Mouse (Mus musculus) cerebellum, adult 8-10 months (tissue): ENCODE data around the gene Cyb5d2.
"Not testable (repeated sequence)": the region's sequence is repeated elsewhere in the genome, so short reads cannot be mapped to it uniquely, and the experiment has no call there.

ENCODE experiments used
- DNase-seq: peaks from one replicate; pipeline ENCODE4 v3.0.0; 2022

The Cyb5d2 gene

DNA sequence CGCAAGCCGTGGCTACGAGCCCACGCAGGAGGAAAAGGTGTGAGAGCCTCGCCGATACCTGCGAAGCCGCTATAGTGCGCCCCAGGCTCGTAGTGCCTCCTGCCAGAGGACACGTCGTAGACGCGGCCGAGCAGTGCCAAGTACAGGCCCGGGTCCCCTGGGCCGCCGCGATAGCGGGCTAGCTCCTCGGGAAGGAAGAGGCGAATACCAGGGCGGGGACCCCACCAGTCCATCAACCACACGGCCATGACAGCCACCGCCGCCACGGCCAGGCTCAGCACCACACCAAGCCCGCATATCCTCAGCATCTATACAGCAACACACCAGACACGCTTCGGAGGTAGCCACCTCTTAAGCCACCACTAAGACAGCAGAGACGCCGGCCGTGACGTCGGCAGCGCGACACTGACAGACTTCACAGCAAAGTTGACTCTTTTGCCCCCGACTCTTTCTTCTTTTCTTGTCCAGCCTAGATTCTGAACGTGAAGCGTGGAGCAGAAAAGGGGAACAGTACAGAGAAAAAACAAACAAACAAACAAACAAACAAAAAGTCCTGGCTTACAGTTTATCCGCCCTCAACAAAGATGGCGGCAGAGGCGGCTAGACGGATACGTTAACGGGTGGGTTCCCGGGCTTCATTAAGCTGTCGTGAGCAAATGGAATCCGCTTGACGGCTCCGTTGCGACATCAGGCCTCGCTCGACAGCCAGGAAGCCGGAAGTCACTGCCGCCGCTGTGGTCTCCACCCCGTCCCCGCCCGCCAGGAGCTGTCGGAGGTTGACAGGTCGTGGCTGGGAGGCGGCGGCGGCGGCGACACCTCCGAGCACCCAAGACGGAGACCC is at the start of gene Cyb5d2, which contains the start of gene Zzef1:
Gene Cyb5d2, minus strand, starts transcription at position 688 of the 841 bp plus-strand sequence.
Gene Zzef1, plus strand, starts transcription at position 772 of the 841 bp plus-strand sequence.
- DNase-seq, result peak; percentile 90

DNA sequence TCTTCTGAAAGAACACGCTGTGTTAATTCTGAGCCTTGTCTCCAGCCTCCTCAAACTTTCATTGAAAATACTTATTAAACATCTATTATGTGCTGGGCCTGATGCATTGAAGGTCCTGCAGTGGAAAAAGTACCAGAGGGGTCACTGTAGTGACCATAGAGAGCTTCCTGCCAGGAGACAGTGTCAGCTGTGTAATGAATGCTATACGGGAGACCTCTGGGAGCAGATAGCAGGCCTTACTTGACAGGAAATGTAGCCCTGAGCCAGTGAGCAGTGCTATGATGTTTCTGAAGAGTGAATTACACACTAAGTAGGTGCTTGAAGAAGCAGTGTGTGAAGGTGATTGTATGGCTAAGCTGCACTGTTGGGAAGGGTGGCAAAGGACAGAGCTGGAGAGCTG is 49.6 kb upstream of the Cyb5d2 start:
- no peak for DNase-seq

- no peak for DNase-seq
Observed at GRCm38 (mm10) chr11:72843576-72843975, 47.6 kb upstream of the Cyb5d2 start.

DNA sequence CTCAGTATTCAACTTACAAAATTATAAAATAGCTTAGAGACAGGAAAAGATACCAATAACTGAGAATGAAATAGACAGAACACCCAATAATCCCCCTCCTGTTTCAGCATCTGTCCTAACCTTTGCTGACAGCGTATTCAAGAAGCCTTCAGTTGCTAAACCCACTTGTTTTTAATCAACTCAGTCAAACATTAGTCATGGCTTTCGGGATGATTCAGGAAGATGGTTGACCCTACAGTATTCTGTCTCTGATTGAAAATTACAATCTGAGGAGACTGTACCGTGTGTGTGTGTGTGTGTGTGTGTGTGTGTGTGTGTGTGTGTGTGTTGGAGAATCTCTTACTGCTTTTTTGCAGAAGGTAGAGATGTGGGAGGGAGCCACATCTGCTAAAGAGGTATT is 46.8 kb upstream of the Cyb5d2 start:
- no peak for DNase-seq

- DNase-seq, result no peak
Observed at GRCm38 (mm10) chr11:72829869-72830268, 33.9 kb upstream of the Cyb5d2 start.

DNA sequence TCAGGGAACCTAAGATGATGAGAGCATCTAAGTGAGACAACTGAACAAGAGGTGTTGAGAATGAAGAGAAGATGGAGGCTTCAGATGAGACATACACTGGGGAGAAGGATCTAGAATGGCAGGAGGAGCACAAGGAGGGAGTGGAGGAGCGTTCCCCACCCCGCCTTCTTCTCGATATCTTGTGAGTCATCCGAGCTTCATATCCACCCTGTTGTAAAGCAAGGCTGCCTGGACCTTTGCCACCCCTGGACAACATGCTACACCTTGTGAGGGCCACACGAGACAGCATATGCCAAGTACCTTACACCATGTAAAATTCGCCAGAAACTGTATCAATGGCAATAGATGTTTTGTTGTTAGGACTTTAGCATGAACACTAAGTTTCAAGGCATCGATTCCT is 25.1 kb upstream of the Cyb5d2 start:
- DNase-seq, result no peak

DNA sequence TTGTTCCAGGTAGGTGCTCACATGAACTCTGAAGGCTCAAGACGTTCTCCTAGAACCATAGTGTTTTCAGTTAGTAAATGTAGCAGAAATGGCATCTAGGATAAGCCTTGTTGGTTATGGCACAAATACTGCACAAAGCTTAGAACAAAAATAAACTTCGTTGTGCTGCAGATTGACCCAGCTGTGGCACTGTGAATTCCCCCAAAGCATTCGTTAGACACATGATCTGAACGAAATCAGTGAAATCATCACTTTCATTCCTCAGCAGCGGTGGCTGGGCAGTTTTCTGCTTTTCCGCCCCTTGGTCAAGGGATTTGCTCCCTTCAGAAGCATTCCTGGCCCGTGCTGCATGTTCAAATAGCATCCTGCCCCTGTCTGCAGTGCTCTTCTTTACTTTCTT is 22.1 kb upstream of the Cyb5d2 start:
- no peak for DNase-seq

GRCm38 (mm10) chr11:72816859-72817258 is 20.9 kb upstream of the Cyb5d2 start:
- DNase-seq, result no peak

GRCm38 (mm10) chr11:72814188-72814587 is 18.2 kb upstream of the Cyb5d2 start:
- DNase-seq, result no peak

DNA sequence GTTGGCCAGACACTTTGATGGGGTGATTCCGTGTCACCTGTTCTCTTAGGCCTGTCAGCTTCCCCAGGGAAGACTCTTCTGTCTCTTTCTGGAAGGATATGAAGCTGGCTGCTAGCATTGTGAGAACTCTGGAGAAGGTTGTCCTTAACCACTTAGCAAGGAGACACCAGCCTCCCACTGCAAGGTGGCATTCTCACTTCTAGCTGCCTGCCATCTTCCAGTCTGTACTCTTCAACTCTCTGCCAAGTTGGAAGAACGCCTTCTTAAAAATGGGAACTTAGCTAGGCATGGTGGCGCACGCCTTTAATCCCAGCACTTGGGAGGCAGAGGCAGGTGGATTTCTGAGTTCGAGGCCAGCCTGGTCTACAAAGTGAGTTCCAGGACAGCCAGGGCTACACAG is 17.7 kb upstream of the Cyb5d2 start:
- DNase-seq, result no peak

DNA sequence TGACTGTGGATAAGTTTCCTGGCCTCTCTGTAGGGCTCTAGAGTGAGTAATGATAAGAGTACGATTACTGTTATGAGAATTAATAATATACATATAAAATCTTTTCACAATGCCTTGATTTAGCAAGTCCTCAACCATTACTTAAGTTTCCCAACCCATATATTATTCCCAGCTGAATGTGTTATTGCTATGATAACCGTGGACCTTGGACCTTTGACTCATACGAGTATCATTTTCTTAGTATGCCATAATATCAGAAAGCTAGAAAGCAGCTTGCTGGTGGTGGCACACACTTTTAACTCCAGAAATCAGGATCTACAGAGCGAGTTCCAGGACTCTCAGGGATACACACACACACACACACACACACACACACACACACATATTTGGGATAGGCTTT is 12.1 kb upstream of the Cyb5d2 start:
- DNase-seq, result no peak

DNA sequence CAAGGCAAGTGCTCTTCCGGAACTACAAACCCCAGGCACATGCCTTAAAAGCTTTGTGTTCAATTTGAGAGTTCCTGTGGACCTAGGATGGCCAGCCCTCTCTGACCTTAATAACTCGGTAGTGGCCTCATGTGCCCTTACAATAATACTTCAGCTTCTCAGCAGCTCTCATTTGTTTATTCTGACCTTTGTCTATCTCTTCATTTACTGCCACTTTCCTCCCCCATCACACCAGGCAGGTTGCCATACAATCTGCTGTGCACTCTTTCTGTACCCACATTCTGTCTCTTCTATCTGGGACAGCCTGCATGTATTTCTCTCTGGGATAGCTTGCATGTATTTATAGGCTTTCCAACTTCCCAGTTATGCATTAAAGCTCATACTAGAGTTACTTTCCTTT is 10.6 kb upstream of the Cyb5d2 start:
- DNase-seq, result peak; percentile 26

DNA sequence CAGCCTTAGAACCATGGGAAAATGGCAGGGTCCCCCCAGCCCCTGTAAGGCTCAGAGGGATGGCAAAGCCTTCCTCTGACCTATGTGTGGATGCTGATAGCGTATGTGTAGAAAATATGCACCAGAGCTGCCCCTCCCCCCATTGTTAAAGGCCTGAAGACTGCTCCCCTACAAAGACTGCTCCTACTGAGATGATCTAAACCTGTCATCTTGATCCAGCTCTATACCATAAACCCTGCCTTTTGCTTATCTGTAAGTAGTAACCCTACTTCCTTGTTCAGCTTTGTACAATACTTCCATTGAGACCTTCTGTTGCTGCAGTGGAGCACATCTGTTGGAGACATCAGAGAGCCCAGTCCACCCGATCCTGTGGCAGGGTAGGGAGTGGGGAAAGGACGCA is 9.3 kb upstream of the Cyb5d2 start:
- DNase-seq, result no peak

DNA sequence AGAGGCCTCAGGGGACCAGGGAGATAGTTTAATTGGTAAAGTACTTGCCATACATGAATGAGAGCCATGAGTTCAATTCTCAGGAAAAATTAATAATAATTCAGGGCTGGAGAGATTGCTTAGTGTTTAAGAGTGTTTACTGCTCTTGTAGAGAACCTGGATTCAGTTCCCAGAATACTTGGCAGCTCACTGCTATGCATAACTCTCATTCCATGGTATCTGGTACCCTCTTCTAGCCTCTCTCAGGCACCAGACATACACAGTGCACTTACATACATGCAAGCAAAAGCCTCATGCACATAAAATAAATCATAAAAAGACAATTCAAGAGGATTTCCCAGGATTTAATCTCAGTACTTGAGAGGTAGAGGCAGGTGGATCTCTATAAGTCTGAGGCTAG is 8.6 kb upstream of the Cyb5d2 start:
- no peak for DNase-seq

GRCm38 (mm10) chr11:72803038-72803437 is 7.1 kb upstream of the Cyb5d2 start:
- DNase-seq, result no peak

- no peak for DNase-seq
Observed at GRCm38 (mm10) chr11:72801182-72801581, 5.2 kb upstream of the Cyb5d2 start.

GRCm38 (mm10) chr11:72798112-72798511 is 2.2 kb upstream of the Cyb5d2 start:
- DNase-seq, result no peak

GRCm38 (mm10) chr11:72796773-72797338 is 914 bp upstream of the Cyb5d2 start:
- no peak for DNase-seq

GRCm38 (mm10) chr11:72796296-72796687 is 350 bp upstream of the Cyb5d2 start:
- DNase-seq, result no peak

- DNase-seq, result no peak
Observed at GRCm38 (mm10) chr11:72795149-72795454, 840 bp downstream of the Cyb5d2 start.

DNA sequence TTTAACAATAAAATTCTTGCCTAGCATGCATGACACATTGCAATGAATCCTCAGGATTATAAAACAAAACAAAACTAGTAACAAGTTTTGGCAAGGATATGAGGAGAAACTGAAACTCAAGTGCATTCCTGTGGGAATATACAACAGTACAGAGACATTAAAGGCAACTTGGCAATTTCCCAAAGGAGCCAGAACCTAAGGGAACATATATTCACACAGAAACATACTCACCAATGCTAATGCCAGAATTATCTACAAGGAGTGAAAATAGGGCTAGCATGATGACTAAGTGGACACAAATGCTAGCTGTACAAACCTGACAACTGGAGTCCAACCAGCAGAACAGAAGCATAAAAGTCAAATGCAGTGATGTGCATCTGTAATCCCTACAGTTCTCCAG is 3.9 kb downstream of the Cyb5d2 start:
- no peak for DNase-seq

GRCm38 (mm10) chr11:72782503-72782902 is 13.4 kb downstream of the Cyb5d2 start:
- DNase-seq, result no peak

- DNase-seq, result no peak
Observed at GRCm38 (mm10) chr11:72782103-72782502, 13.8 kb downstream of the Cyb5d2 start.

GRCm38 (mm10) chr11:72778957-72779356 is 17.0 kb downstream of the Cyb5d2 start:
- no peak for DNase-seq

DNA sequence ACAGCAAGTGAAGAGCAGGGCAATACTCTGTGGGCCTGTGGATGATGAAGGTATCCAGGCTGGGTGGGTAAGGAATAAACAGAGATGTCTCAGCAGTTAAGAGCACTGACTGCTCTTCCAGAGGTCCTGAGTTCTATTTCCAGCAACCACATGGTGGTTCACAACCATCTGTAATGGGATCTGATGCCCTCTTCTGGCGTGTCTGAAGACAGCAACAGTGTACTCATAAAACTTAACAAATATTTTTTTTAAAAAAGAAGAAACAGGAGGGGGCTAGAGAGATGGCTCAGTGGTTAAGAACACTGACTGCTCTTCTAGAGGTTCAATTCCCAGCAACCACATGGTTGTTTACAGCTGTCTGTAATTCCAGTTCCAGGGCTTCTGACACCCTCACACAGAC is 23.3 kb downstream of the Cyb5d2 start:
- not testable (repeated sequence) for DNase-seq
